Mouse (Mus musculus): Measurements from ENCODE around the gene Brinp1.
A peak's percentile ranks its signal among the peaks of the same experiment; 100 is the strongest.

The Brinp1 gene

DNA sequence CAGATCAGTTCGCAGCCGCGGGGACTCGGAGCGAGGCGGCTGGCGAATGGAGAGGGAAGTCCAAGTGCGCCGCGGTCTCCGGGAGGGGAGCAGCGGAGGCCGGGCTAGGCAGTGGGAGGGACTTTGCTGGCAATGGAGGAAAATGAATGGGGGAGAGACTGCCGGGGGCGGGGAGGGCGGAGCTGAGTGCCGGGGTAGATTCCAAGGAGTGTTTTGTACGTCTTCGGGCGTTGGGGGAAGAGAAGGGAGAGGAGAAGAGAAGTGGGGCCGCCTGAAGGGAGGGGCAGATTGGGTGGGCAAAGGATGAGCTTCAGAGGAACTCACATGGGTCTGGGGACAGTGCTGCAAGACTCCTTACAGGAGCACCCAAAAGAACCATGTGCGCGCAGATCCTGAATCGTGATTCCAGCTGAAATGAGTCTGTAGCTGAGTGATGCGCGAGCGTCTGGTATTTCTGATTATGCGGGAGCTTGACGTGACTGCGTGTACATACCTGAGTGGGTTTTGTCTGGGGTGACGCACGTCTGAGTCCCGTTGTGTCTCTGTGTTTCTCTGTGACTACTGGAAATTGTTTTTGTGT, at the start of gene Brinp1:
Gene Brinp1, minus strand, starts transcription at position 76 of the 580 bp plus-strand sequence.
- peak; percentile 58 for DNase-seq (ENCODE audit: low read depth, low spot score)

DNA sequence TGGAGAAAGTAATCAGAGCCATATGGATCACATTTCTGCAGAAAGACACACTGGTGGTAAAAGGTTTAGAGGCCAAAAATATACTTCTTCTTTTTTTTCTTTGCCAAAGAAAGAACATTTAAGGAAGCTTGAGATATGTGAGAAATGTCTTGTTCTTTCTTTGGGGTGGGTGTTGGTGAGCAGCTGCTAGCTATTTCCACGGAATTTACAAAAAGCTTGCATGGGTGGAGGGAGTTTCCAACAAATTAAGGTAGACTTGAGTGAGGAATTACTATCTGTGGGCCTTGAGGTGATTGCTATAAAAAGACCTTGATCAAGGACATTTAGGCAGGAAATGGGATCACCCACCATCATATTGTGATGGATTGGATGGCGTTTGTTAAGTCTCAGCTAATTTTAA, 3.1 kb upstream of the Brinp1 start:
- no peak for DNase-seq (ENCODE audit: low read depth, low spot score)

DNA sequence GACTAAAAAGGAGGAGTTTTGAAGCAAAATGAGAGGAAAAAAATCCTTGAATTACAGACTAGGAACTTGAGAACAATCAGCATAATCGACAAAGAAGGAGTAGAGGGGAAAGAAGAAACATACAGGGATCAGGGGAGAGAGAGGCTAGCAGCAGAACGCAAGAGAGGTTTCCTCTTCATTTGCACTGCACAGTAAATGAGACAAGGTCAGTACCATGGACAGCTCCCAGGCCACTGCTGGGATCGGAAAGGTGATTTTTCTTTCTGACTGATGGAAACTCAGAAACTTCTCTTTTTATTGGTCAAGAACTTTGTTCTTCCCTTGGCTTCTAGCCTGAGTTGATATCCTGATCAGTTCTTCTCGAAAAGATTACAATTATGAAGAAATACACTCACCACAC, 1.4 kb upstream of the Brinp1 start:
- DNase-seq (ENCODE audit: low read depth, low spot score), result no peak

DNA sequence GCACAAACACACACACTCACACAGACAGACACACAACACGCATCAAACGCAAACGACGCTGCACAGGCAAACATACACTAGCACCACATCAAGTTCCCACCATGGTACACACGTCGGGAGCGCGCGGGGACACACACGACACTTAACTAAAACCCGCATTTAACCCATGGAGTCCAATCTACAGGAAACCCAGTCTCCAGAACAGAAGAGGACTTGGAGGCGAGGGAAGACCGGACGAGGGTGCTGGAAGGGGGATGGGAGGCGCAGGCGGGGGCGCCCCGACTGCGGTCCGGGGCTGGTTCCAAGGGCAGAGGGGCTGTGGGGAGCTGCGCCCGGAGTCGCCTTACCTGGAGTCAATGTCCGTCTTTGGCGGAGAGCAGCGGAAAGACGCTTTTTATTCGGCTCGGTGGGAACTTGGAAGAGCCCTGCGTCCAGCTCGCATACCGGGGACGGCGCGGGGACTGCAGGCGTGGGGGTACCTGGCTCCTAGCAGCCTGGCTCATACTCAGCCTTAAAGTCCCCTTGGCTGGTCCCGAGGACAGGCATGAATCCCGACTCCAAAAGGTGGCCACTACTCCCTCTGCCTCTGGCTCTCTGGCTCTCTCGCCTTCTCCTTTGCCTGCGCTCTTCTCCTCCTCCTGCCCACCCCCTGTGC, 403 bp downstream of the Brinp1 start:
- DNase-seq (ENCODE audit: low read depth, low spot score), result no peak

DNA sequence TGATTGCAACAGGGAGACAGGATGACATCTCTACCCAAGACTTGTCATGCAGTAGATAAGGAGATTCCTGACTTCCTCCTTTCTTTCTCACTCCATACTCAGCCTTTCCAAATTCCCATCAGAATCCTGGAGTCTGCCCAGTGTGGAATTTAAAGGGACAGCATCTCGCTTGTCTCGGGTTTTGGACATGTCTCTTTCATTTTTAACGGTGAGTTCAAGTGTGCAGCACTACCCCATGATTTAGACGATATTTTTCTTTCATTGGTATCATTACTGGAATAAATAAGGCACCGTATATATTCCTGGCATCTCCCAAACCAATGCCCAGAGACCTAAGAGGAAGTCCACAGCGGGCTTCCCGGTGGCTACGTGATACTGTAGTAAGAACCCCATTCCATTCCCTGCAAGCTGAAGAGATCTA, 1.1 kb downstream of the Brinp1 start:
- DNase-seq (ENCODE audit: low read depth, low spot score), result no peak

DNA sequence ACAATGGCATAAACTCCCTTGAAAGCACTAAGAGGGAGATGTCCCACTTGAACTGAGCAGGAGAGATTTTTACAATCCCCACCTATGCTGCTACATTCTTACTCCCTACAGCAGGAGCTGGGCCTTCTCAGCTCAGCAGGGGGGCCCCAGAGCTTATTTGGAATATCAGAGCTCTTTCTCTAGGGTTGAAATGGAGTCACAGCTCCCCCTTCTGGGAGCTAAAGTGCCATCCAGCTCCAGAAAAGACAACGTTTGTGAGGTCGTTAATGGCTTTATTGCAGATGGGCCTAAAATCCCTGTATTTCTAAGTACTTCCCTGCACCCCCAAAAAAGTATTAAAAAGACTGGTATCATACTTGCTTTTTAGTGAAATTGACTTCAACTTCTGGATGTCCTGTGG, 3.6 kb downstream of the Brinp1 start:
- no peak for DNase-seq (ENCODE audit: low read depth, low spot score)

DNA sequence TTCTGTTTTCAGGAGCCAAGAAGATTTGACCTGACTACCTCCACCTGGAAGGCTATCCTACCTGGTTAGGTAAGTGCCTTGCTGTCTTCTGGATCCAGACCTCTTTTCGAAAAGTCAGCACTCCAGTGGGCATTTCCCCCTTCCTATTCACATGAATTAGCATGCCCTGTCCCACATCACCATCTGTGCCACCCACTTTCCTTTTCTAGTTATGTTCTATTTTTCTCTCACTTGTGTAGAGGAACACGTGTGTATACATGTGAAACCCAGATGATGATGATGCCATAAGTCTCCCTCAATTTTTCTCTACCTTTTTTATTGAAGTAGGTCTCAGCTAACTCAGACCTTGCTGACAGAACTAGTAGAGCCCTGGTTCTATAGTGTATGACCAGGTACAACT, 11.3 kb downstream of the Brinp1 start:
- no peak for DNase-seq (ENCODE audit: low read depth, low spot score)

DNA sequence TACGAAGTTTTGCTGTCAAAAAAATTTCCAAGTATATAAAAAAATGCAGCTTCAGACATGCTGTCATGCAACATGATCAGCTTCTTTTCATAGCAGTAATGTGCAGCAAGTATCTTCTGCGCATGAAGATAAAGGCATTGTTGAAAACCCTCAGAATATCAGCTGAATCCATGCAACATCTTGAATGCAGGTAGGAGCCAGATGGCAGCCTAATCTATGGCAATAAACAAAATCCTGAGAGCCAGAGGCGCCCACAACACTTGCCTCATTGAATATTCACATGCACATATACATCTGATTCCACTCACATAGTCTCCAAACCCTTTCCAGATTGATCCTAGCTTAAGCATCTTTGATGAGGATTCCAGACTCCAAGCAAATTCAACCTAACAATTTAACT, 24.2 kb downstream of the Brinp1 start:
- no peak for DNase-seq (ENCODE audit: low read depth, low spot score)

DNA sequence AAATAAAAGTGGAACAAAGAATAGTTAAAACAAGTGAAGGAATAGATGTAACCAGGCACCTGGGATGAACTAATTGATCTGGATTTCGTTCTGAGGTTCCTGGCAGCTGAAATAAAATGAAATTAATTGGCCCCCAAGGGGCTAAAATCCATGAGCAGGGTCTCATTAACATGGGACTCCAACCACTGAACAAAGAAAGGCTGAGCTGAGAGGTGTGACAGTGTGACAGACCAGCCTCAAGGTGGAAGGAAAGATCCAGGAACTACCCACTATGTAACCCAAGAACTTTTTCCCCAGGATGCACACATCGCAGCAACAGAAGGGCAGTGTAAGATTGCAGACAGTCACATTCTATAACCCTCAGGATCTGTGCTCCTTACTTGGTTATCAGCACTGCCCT, 28.1 kb downstream of the Brinp1 start:
- no peak for DNase-seq (ENCODE audit: low read depth, low spot score)

DNA sequence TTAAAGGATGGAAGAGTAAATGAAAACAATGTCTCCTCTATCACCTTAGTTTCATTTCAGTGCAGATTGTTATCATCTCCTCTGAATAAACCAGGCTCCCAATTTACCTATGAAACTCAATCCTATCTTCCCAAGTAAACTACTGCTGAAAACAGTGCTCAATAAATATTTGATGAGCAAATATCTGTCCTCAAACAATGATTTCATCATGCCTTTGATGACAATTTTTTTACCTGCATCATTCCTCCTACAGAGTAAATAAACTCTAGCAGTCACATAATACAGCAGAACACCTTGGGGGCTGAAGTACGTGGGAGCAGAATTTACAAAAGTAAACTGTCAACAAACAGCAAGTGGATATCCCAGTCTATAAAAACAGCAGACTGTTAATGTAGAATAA, 31.3 kb downstream of the Brinp1 start:
- DNase-seq (ENCODE audit: low read depth, low spot score), result no peak

DNA sequence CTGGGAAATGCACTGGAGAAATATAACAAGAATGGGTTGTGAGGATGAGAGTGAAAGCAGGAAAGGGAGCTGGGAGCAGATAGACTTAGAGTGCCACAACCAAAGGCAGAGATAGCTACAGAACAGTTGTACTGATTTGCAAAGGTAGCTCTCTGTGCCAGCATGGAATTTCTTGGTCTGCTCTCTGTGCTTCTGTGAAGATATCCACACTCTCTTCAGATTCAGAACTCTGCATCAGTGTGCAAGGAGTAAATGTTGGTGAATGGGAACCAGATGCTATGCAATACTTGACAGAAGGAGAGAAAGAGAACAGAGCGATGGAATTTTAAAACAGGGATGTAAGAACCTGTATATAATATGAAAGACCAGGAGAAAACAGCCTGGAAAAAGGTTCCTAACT, 31.7 kb downstream of the Brinp1 start:
- no peak for DNase-seq (ENCODE audit: low read depth, low spot score)

DNA sequence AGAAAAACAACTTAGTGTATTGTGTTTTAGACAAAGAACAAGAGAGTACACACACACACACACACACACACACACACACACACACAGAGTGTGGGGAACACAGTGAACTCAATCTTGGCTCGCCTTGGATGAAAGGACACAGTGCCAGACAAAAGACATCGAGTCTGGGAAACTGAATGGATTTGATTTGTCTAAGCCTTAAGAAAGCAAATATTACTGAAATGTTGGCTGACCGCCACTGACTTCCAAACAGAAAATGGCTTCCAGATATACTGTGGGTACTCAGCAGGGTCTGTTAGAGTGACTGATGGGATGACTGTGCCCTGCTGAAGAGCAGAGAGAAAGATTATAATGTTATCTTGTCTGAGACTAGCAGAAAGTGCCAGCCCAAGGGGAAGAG, 34.1 kb downstream of the Brinp1 start:
- no peak for DNase-seq (ENCODE audit: low read depth, low spot score)

DNA sequence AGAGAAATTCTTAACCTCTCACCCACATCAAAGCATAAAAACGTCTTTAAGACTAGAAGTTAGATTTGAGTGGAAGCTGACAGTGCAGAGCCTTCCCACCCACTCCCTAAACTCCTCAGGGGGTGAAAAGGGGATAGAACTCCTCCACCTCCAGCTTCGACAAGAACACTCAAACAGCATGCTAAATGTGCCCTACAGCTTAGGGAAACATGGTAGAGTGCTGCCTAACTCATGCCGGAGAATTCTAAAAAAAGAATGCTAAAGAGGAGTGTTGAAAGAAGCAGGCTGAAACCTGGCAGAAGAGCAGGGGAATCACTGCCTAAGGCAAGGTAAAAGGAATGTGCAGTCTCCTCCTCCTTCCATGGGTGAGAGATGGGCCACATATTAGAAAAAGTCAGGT, 43.3 kb downstream of the Brinp1 start:
- DNase-seq (ENCODE audit: low read depth, low spot score), result no peak

DNA sequence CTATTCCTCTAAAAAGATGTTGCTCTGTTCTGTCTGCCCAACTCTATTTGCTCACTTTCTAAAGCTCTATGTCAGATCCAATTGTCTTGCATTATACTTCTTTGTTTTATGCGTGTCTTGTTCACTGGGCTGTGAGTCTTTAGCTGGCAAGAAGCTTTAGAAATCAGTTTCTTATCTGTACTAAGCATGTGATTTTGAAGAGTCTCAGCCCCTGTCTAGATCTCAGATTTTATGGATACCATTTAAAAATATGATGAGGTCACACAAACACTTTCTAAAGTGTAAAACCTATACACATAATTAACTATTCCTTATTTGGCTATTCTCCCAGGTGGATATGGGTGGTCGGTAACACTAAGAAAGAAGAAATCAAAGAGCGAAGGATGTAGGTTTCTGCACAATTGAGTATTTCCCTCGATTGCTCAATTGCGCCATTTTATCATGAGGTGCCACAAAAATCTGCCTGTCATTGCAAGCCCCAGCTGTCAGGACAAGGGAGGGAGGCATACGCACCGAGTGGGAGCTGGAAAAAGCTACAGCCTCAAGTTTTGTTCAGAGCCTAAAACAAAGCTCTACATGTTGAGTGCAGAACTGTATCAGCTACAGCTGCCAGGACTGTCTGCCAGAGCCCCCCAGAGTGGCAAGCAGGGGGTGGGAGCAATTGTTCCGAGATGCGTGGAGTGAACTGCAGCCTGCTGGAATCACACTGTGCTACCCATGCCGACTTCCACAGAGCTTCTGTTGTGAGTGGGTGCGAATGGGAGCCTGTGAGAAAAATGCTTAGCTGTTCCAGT, 47.6 kb downstream of the Brinp1 start:
- no peak for DNase-seq (ENCODE audit: low read depth, low spot score)

DNA sequence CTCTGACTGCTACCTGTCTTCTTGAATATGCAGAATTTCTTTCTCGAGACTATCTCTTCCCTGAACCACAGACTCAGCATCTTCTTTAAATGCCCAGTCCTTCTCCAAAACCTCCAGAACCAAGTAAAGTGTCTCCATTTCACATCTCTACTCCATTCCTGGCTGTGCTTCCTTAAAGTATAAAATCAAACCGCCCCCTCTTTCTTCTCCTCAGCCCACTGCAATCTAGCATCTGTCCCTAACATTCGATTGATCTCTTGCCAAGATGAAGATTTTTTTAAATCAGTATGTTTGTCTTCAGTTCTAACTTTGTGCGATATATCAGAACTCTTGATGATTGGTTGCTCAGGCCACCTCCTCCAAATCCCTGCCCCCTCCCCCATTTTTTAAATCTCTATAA, 63.7 kb downstream of the Brinp1 start:
- no peak for DNase-seq (ENCODE audit: low read depth, low spot score)

DNA sequence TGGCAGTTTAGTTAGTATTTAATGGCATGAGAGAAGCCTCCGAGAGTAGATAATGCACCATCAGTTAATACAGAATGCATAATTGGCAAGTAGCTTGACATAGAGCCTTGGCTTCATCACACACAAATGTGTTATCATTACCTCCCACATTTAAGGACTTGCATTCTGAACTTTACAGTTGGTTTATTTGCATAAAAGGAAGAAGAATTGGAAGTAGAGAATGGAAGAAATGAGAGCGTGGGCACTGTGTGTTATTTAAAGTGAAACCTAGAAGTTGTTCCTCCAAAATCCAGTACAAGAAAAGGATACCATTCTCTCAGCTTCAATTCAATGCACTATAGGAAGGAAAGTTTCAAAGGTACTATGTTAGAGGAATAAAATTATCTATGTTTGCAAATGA, 67.9 kb downstream of the Brinp1 start:
- no peak for DNase-seq (ENCODE audit: low read depth, low spot score)

DNA sequence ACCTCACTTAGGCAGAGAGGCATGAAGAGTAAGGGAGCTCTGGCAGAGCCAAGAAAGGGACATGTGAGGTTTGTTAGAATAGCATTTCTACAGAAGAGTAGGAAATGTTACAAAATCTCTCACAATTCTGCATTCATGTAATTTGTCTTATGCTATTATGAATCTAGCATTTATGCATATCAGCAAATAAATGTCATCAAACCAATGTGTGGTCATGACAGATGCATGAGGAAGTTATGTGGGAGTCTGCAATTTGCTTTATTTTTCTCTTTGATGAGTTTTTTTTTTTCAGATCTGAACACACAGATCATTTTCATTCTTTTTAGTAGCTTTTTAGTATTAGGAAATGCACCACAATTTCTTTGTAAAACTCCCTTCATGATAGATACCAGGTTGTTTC, 82.2 kb downstream of the Brinp1 start:
- no peak for DNase-seq (ENCODE audit: low read depth, low spot score)

DNA sequence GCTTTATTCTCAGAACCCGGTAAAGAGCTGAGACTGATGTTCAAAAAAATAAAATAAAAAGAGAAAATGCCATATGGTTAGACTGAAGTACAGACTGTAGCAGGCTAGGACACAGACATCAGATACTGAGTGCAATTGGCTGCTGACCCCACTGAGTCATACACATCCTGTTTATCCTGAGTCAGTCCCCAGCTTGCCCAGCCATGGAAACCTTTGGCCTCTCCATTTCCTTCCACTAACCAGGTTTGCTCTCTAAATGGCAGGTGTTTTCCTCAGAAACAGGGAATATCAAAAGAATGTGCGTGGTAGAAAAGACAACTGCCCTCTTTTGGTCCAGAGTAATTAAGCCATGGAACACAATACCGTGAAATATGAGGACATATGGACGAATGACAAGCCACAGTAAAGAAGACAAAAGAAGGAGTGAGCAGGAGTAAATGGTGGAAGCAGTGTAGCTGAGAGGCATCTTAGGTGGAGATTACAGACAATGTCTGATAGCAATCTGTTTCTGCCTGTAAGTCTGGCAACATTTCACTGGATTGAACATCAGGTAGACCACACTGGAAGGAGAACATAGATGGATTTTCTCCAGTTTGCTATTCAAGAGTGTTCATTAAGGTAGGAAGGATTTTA, 88.9 kb downstream of the Brinp1 start:
- no peak for DNase-seq (ENCODE audit: low read depth, low spot score)

DNA sequence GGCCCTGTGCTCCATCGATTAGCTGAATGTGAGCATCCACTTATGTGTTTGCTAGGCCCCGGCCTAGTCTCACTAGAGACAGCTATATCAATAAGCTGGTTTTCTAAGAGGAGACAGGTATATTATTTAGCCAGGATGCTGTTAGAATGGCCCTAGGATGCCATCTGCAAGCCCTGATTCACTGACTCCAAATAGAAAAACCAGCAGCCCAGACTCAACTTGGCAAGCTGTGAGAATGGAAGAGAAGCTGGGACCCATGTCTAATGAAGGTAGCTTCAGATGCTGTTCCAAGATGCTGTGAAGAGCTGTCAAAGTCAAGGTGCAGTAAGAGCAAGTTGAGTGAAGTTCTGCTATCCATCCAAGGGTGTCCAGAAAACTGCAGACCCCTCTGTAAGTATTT, 89.5 kb downstream of the Brinp1 start:
- DNase-seq (ENCODE audit: low read depth, low spot score), result no peak

DNA sequence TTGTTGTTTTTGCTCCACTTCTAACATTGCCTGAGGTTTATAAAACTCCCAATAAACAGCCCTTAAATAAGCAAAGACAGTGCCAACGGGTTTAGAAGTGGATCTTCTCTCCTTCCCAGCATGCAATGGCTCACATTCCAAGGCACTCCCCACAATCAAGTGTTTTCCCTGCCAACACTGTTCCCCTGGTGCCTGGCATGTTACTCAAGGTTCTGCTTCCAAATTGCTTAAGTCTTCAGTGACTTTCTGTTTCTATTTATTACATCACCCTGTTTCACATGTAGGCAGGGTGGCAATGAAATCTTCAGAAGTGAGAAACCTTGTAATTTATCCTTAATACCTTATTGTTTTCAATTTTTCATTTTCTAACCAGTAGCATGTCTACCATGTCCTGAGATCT, 97.3 kb downstream of the Brinp1 start:
- no peak for DNase-seq (ENCODE audit: low read depth, low spot score)

DNA sequence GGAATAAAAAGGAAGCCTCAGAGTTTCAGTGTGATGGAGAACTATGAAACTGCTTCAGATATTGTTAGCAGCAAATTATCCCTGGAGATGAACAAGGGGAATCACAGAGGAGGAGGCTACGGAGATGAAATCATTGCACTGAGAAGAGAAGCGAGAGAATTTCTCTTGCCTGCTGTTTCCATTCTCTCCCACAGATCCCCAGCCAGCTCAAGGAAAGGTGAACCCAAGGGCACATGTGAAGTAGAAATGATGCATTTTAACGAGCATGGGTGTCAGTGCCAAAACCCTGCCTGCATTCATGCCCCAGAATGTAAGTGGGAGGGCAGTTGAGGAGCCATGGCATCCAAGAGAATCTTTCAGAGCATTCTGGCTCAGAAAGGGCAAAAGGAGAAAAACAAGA, 104.5 kb downstream of the Brinp1 start:
- no peak for DNase-seq (ENCODE audit: low read depth, low spot score)

DNA sequence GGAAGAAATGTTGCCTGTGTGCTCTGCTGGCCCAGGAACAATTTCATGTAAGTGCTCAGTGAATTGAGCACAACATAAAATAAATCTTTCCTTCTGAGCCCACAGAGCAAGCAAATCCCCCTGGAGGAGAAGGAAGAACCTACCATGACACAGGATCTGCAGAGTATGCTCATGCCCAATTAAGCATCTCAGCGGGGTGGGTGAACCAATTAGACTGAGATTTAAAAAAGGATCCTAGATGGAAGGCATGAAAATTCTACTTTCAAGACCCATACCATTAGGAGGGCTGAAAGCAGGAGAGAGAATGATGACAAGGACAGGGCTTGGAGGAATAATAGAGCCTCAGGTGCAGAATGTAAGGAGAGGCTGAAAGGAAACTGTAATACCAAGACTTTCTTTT, 107.2 kb downstream of the Brinp1 start:
- DNase-seq (ENCODE audit: low read depth, low spot score), result no peak

DNA sequence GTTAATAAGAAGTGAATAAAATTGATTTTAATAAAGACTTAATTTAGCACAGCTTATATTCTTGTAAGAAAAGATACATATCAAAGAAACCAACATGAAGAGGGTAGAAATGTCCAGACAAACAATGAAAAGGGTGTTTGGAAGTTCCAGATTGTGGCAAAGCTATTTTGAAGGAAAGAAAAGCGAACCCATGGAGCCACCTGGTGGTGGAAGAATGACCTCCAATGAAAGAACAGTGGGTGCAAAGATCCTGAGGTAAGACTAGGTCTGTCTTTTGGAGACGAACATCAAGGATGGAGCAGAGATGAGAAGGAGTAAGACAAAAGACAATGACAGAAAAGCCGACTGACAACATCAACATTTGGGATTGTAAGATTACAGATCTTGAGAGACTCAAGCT, 108.2 kb downstream of the Brinp1 start:
- peak; percentile 3 for DNase-seq (ENCODE audit: low read depth, low spot score)

All from WW6 (cell line).